Mouse (Mus musculus): ENCODE results near the gene Cemip2. TPM values are rescaled to one million over a fixed set of nuclear protein-coding genes. Genes with fewer than 3 reads are reported as not detected.
A peak's percentile ranks its signal among the peaks of the same experiment; 100 is the strongest.

Gene Cemip2
- polyA plus RNA-seq, 1 experiment from 2014 or later: 51.7 TPM

DNA sequence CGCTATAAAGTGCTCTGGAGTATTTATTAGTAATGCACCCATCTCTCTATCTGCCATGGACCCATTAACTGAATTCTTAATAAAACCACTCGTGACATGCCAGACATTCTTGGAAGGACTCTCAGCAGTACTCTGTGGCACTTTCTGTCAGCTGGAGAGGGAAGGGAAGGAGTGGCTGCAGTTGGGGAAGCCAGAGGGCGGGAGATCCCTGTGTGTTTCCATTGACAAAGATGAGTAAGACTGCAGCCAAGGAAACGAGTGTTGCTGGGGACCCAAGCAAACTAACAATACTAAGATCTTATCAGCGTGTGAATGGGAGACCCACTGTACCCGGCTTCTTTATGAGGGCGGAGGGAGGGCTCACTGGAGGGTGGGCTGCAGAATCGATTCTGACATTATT, 2.5 kb downstream of the Cemip2 start:
- Histone ChIP-seq H3K27ac (no peak overlapping the region), H3K4me1 (peaks cover 47% of the 10 kb centered on the region), H3K9ac (no peak overlapping the region)

GRCm38 (mm10) chr19:21781066-21781786, 3.1 kb downstream of the Cemip2 start:
- WGBS: 49% methylated on average over 7 of the region's 7 CpGs
- no peaks in the 10 kb centered on the region for H3K9me3 ChIP-seq
- H3K36me3 ChIP-seq: no peaks in the 10 kb centered on the region
- peaks cover 47% of the 10 kb centered on the region for H3K4me1 ChIP-seq
- peak overlapping the region; percentile 71; the same call in 1 of the 2 replicates for H3K4me3 ChIP-seq
- H3K27ac ChIP-seq: peak overlapping the region; percentile 0; the same call in 1 of the 2 replicates
- H3K4me2 ChIP-seq (replicated peaks): peak overlapping the region; percentile 79
- H3K27me3 ChIP-seq: peaks cover 6% of the 10 kb centered on the region; the same call in 1 of the 2 replicates
- ATAC-seq (ENCODE audit: insufficient number of reproducible peaks, insufficient read depth, low FRiP score, low TSS enrichment): no peak
- no peak overlapping the region for H3K9ac ChIP-seq

More for the DNA sequence above, 2.5 kb downstream of the Cemip2 start:
- Histone ChIP-seq H3K4me3 (peak overlapping the region; percentile 71), H3K4me2 (replicated peaks) (peak overlapping the region; percentile 79), H3K27me3 (peaks cover 6% of the 10 kb centered on the region; the same call in 1 of the 2 replicates), H3K36me3 (no peaks in the 10 kb centered on the region), H3K9me3 (no peaks in the 10 kb centered on the region)
- ATAC-seq (ENCODE audit: insufficient number of reproducible peaks, insufficient read depth, low FRiP score, low TSS enrichment): no peak
- WGBS: 47% methylated on average over 8 of the region's 8 CpGs

GRCm38 (mm10) chr19:21781787-21782432, 3.8 kb downstream of the Cemip2 start:
- Histone ChIP-seq H3K27ac (peak overlapping the region; percentile 0; the same call in 1 of the 2 replicates), H3K27me3 (no peaks in the 10 kb centered on the region), H3K36me3 (no peaks in the 10 kb centered on the region), H3K4me3 (no peak overlapping the region), H3K4me2 (replicated peaks) (peak overlapping the region; percentile 79), H3K9ac (no peak overlapping the region), H3K4me1 (peaks cover 47% of the 10 kb centered on the region), H3K9me3 (no peaks in the 10 kb centered on the region)
- 28% methylated on average over 12 of the region's 12 CpGs for WGBS
- no peak for ATAC-seq (ENCODE audit: insufficient number of reproducible peaks, insufficient read depth, low FRiP score, low TSS enrichment)

DNA sequence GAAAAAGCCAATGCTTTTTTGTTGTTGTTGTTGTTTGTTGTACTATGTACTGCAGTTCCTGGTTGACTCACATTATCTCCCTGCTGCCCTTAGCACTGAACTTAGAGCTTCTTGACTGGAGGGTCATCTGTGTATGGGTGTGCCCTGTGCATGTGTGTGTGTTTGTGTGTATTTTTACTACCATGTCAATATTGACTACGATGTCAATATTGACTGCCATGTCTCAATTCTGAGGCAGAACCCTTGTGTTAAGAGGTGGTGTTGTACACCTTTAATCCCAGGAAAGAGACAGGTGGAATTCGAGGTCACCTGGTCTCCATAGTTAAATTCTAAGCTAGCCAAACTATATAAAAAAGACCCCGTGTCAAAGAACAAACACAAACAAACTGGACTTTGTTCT, 5.6 kb downstream of the Cemip2 start:
- no peak overlapping the region for H3K9ac ChIP-seq
- no peak overlapping the region for H3K27ac ChIP-seq
- no peak overlapping the region for H3K4me2 ChIP-seq (replicated peaks)

GRCm38 (mm10) chr19:21784331-21785131, 6.4 kb downstream of the Cemip2 start:
- ATAC-seq (ENCODE audit: insufficient number of reproducible peaks, insufficient read depth, low FRiP score, low TSS enrichment): peak; percentile 73
- peak overlapping the region; percentile 21 for H3K4me2 ChIP-seq (replicated peaks)
- no peak overlapping the region for H3K4me3 ChIP-seq

More for the DNA sequence above, 5.6 kb downstream of the Cemip2 start:
- H3K27me3 ChIP-seq: no peaks in the 10 kb centered on the region
- ATAC-seq (ENCODE audit: insufficient number of reproducible peaks, insufficient read depth, low FRiP score, low TSS enrichment): no peak
- H3K4me3 ChIP-seq: no peak overlapping the region
- H3K9me3 ChIP-seq: no peaks in the 10 kb centered on the region
- H3K4me1 ChIP-seq: peaks cover 40% of the 10 kb centered on the region
- WGBS: 74% methylated on average over 3 of the region's 3 CpGs
- H3K36me3 ChIP-seq: no peaks in the 10 kb centered on the region

GRCm38 (mm10) chr19:21785132-21785528, 7.0 kb downstream of the Cemip2 start:
- Histone ChIP-seq H3K27me3 (no peaks in the 10 kb centered on the region), H3K4me2 (replicated peaks) (0 out of 2 replicates have a peak overlapping the region, but pooled peaks have one; percentile 21), H3K27ac (peak overlapping the region; percentile 70), H3K4me1 (peaks cover 34% of the 10 kb centered on the region), H3K9me3 (no peaks in the 10 kb centered on the region), H3K4me3 (no peak overlapping the region), H3K36me3 (no peaks in the 10 kb centered on the region), H3K9ac (no peak overlapping the region)
- ATAC-seq (ENCODE audit: insufficient number of reproducible peaks, insufficient read depth, low FRiP score, low TSS enrichment): no peak
- 15% methylated on average over 3 of the region's 3 CpGs for WGBS

More at GRCm38 (mm10) chr19:21784331-21785131, 6.4 kb downstream of the Cemip2 start:
- Histone ChIP-seq H3K27ac (peak overlapping the region; percentile 70), H3K27me3 (no peaks in the 10 kb centered on the region), H3K9me3 (no peaks in the 10 kb centered on the region), H3K4me1 (peaks cover 40% of the 10 kb centered on the region), H3K9ac (no peak overlapping the region), H3K36me3 (no peaks in the 10 kb centered on the region)
- 20% methylated on average over 8 of the region's 8 CpGs for WGBS

DNA sequence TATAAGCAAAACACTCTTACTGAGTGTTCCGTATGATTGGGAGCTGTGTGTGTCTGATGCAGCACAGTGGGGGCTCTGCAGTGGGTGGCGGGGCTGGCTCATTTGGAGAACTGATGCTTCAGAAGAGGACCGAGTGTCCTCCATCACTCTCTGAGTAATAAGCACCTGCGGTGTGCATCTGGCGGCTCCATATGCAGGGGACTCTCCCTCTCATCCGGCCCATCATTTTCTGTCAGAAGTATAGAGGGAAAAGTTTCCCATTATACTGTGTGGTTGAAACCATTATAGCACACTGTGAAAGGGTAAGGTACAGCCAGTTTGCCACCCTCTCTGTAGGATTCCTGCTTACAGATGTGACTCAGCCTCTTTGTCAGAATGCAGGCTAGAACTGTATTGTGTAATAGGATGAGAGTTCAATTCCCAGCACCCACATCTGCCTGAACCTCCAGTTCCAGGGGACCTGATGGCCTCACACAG, 8.9 kb downstream of the Cemip2 start:
- Histone ChIP-seq H3K9ac (no peak overlapping the region), H3K4me2 (replicated peaks) (no peak overlapping the region), H3K27me3 (no peaks in the 10 kb centered on the region), H3K36me3 (no peaks in the 10 kb centered on the region), H3K27ac (no peak overlapping the region), H3K4me1 (peaks cover 17% of the 10 kb centered on the region), H3K4me3 (no peak overlapping the region), H3K9me3 (no peaks in the 10 kb centered on the region)
- ATAC-seq (ENCODE audit: insufficient number of reproducible peaks, insufficient read depth, low FRiP score, low TSS enrichment): no peak
- 65% methylated on average over 6 of the region's 6 CpGs for WGBS

DNA sequence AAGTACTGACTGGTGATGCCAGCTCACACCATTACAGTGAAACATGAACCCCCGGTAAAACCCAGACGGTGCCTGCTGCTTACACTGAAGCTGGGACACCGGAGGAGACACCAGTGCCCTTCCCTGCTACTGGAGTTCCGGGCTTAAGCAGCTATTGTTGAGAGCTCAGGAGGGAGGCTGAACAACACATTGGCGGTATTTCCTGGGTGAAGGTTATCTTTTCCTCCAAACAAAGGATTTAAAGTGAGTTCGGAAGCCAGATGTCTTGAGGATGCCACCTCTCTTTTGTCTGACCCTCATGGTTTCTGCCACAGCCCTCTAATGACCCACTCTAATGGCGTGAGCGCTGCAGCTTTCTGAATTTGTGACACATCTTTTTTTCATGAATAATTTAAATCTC, 10.9 kb downstream of the Cemip2 start:
- Histone ChIP-seq H3K27ac (peak overlapping the region; percentile 58; the same call in 1 of the 2 replicates), H3K4me2 (replicated peaks) (no peak overlapping the region), H3K27me3 (no peaks in the 10 kb centered on the region), H3K4me1 (peaks cover 17% of the 10 kb centered on the region), H3K9ac (no peak overlapping the region), H3K9me3 (no peaks in the 10 kb centered on the region), H3K4me3 (no peak overlapping the region), H3K36me3 (peaks cover 15% of the 10 kb centered on the region)
- no peak for ATAC-seq (ENCODE audit: insufficient number of reproducible peaks, insufficient read depth, low FRiP score, low TSS enrichment)
- 22% methylated on average over 8 of the region's 8 CpGs for WGBS

DNA sequence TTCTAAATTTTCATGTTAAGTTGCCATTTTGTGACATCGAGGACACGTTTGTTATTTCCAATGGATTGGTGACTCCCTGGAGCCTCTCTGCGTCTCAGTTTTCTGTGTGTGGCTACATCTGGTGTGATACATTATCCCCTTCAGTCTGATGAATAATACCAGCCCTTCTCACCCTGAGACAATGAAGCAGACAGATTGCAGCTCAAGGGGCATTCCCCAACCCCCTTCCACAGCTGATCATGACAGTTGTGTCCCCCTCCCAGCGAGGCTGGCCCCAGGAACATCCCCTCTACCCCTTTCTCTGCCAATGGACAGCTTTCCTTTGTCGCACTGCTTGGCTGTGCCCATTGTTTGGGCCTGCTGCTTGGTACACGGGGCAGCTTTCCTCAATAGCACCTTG, 11.5 kb downstream of the Cemip2 start:
- ATAC-seq (ENCODE audit: insufficient number of reproducible peaks, insufficient read depth, low FRiP score, low TSS enrichment): peak; percentile 54; the same call in 1 of the 2 replicates

GRCm38 (mm10) chr19:21791386-21791785, 13.2 kb downstream of the Cemip2 start:
- Histone ChIP-seq H3K27me3 (no peaks in the 10 kb centered on the region), H3K36me3 (peaks cover 19% of the 10 kb centered on the region), H3K27ac (no peak overlapping the region), H3K9me3 (no peaks in the 10 kb centered on the region), H3K4me3 (no peak overlapping the region), H3K9ac (no peak overlapping the region), H3K4me2 (replicated peaks) (no peak overlapping the region), H3K4me1 (peaks cover 5% of the 10 kb centered on the region)
- 76% methylated on average over 3 of the region's 3 CpGs for WGBS
- no peak for ATAC-seq (ENCODE audit: insufficient number of reproducible peaks, insufficient read depth, low FRiP score, low TSS enrichment)

More for the DNA sequence above, 11.5 kb downstream of the Cemip2 start:
- Histone ChIP-seq H3K9ac (no peak overlapping the region), H3K4me1 (peaks cover 11% of the 10 kb centered on the region), H3K4me3 (no peak overlapping the region), H3K4me2 (replicated peaks) (no peak overlapping the region), H3K9me3 (no peaks in the 10 kb centered on the region), H3K36me3 (peaks cover 18% of the 10 kb centered on the region), H3K27ac (0 out of 2 replicates have a peak overlapping the region, but pooled peaks have one; percentile 46), H3K27me3 (no peaks in the 10 kb centered on the region)
- 37% methylated on average over 6 of the region's 6 CpGs for WGBS

DNA sequence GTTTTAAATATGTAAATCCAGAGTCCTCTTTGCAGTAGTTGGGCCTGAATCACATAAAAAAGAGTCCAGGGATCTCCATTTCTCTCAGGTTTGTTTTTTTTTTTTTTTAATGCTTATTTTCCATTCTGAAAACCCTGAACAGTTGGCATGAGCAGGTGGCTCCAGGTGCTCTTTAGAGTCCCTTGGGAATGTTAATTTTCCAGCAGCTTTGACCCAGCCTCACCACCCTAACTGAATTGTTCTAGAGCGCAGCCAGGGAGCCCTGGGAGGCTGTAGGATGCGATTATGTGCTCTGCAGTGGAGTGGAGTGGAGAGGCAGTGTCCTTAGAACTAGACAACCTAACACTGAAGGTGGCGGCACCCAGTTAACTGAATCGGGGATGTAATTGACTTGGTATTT, 13.7 kb downstream of the Cemip2 start:
- no peaks in the 10 kb centered on the region for H3K9me3 ChIP-seq

More for the DNA sequence above, 13.7 kb downstream of the Cemip2 start:
- ATAC-seq (ENCODE audit: insufficient number of reproducible peaks, insufficient read depth, low FRiP score, low TSS enrichment): no peak
- no peak overlapping the region for H3K27ac ChIP-seq
- 89% methylated on average over 4 of the region's 4 CpGs for WGBS
- H3K4me3 ChIP-seq: no peak overlapping the region
- no peaks in the 10 kb centered on the region for H3K27me3 ChIP-seq
- H3K4me1 ChIP-seq: peaks cover 5% of the 10 kb centered on the region
- no peak overlapping the region for H3K4me2 ChIP-seq (replicated peaks)
- no peak overlapping the region for H3K9ac ChIP-seq
- H3K36me3 ChIP-seq: peaks cover 21% of the 10 kb centered on the region
